Mouse (Mus musculus) lung, adult 2 months (tissue): ENCODE results near the gene Gm13275.
"Not testable (repeated sequence)": the region's sequence is repeated elsewhere in the genome, so short reads cannot be mapped to it uniquely, and the experiment has no call there.

Source experiments
- CTCF ChIP-seq: fragments of 200-500 bp; IDR thresholded peaks from 2 replicates; pipeline ENCODE4 v1.5.1; 2011; ENCODE audit warnings: mild to moderate bottlenecking, low read length, control low read depth; ENCODE audit not compliant: insufficient read depth
- POLR2A ChIP-seq: fragments of 200-500 bp; IDR thresholded peaks from 2 replicates; pipeline ENCODE4 v1.6.1; 2011; ENCODE audit warnings: low read depth, mild to moderate bottlenecking, control low read depth, low read length, borderline replicate concordance; ENCODE audit errors: extremely low read depth

DNA sequence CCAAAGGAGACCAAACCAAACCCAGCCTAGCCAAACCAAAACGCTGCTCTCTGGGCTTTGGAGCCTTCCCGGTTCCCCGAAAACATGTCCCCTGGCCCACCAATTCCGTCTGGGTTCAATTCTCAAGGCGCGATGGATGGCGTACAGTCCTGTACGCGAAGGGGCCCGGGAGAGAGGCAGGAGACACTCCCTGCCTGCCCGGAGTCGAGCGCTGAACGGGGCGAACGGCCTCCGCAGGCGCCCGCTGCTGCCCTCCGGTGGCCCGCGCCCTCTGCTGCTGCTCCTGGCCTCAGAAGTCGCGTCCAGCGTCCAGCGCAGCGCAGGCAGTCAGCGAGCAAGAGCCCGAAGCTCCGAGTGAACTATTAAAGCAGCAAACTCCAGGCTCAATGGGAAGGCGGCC, 12.0 kb upstream of the Gm13275 start:
- TF ChIP-seq POLR2A, CTCF: not testable (repeated sequence)
